Mouse (Mus musculus): ENCODE data around the gene Smdt1.

DNA sequence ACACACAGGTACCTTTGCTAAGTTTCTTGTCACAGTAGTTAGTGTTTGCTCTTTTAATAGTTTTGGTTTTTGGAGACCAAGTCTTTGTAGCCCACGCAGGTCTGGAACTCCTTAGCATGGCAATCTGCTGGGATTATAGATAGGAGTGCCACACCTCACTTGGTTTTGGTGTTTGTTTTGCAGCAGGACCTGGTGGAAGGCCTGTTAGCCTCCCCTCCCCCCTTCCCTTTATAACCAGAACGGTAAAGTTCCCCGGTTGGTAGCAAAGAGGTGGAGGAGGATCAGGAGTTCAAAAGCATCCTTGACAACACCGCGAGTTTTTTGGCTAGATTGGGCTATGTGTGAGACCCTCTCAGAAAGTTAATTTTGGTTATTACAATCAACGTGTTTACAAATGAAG, 6.2 kb downstream of the Smdt1 start:
- TF ChIP-seq REST (IDR thresholded peaks at IDR 0.05; ENCODE audit: insufficient read depth, insufficient read length) (no peak), POLR2A (IDR thresholded peaks at IDR 0.05; ENCODE audit: insufficient read length, low read depth) (no peak), MYOG (IDR thresholded peaks at IDR 0.05; ENCODE audit: control insufficient read depth in 1 of 3, insufficient read depth in 1 of 3, insufficient read length in 2 of 3, low read depth in 2 of 3) (no peak), TCF3 (IDR thresholded peaks at IDR 0.05; ENCODE audit: insufficient read length, low read depth) (no peak), USF1 (IDR thresholded peaks at IDR 0.05; ENCODE audit: low read depth) (no peak), MAX (IDR thresholded peaks at IDR 0.05; ENCODE audit: low read depth) (no peak), MYOD1 (IDR thresholded peaks at IDR 0.05; ENCODE audit: control insufficient read depth in 1 of 3, insufficient read length in 2 of 3, low read depth in 2 of 3) (no peak)

All from myocyte (in vitro differentiated cells).